Mouse (Mus musculus) hindbrain, postnatal 0 days (tissue): ENCODE measurements at regions not wholly inside any gene's neighbourhood (a gene's known extent, or its start where the extent isn't known, plus 50 kb on each side); places are given as distances from the start of the nearest gene placed in this dataset.

Source experiments
- ATAC-seq: fragments of 200-750 bp; cut with Nextera tagmentation; 2 replicates; pipeline ENCODE4 v1.8.0; 2017; ENCODE audit warnings: mild to moderate bottlenecking, moderate TSS enrichment, moderate library complexity
- DNase-seq: peaks from one replicate; pipeline ENCODE4 v3.0.0-alpha.2; 2015; ENCODE audit warnings: low spot score
- H3K27ac ChIP-seq: fragments of 300-500 bp; sonication (generic); 2 replicates; pipeline ENCODE4 v1.5.1; 2014; ENCODE audit warnings: mild to moderate bottlenecking
- H3K27me3 ChIP-seq: fragments of 300-500 bp; sonication (generic); 2 replicates; pipeline ENCODE4 v1.6.1; 2014; ENCODE audit warnings: low read length, mixed read lengths; ENCODE audit not compliant: insufficient read depth
- H3K36me3 ChIP-seq: fragments of 300-500 bp; sonication (generic); 2 replicates; pipeline ENCODE4 v1.6.1; 2014; ENCODE audit warnings: low read length, mixed read lengths; ENCODE audit not compliant: insufficient read depth
- H3K4me1 ChIP-seq: fragments of 300-500 bp; sonication (generic); 2 replicates; pipeline ENCODE4 v1.6.1; 2014; ENCODE audit warnings: antibody characterized with exemption, low read length, mixed read lengths; ENCODE audit not compliant: insufficient read depth
- H3K4me2 ChIP-seq: fragments of 300-500 bp; sonication (generic); 2 replicates; pipeline ENCODE4 v1.6.1; 2014; ENCODE audit warnings: low read depth, mild to moderate bottlenecking, low read length, moderate library complexity, mixed read lengths
- H3K4me3 ChIP-seq: fragments of 300-500 bp; sonication (generic); 2 replicates; pipeline ENCODE4 v1.5.1; 2014; ENCODE audit warnings: low read length
- H3K9ac ChIP-seq: fragments of 300-500 bp; sonication (generic); replicated peaks from 2 replicates; pipeline ENCODE4 v1.6.1; 2014; ENCODE audit warnings: mild to moderate bottlenecking, low read length, moderate library complexity, mixed read lengths
- H3K9me3 ChIP-seq: fragments of 300-500 bp; sonication (generic); 2 replicates; pipeline ENCODE4 v1.6.1; 2016; ENCODE audit warnings: low read length, mixed read lengths
- CTCF ChIP-seq: IDR thresholded peaks from 2 replicates; pipeline ENCODE4 v1.5.1; 2016; ENCODE audit warnings: antibody characterized with exemption, control low read depth, low read depth
- WGBS: fragments of 180-500 bp; shearing (Covaris S2); extraction: QIAGEN DNeasy Blood & Tissue Kit; methylation state at CpG from one replicate; pipeline ENCODE4 v1.1.7; 2014; 5-methylcytosine and 5-hydroxymethylcytosine counted together

- Histone ChIP-seq H3K9me3 (no peaks in the 10 kb centered on the region), H3K27me3 (no peaks in the 10 kb centered on the region), H3K36me3 (no peaks in the 10 kb centered on the region), H3K4me2 (no peak overlapping the region), H3K4me1 (no peaks in the 10 kb centered on the region), H3K9ac (no peak overlapping the region), H3K4me3 (no peak overlapping the region), H3K27ac (no peak overlapping the region)
- TF ChIP-seq CTCF, result no peak
- WGBS, result 82% methylated on average over 5 of the region's 5 CpGs
- ATAC-seq (no peak), DNase-seq (no peak)
Observed at GRCm38 (mm10) chr4:54704696-54705095, 240.2 kb upstream of the Zfp462 start.

GRCm38 (mm10) chr4:54709751-54710150, 235.1 kb upstream of the Zfp462 start:
- DNase-seq (no peak), ATAC-seq (no peak)
- H3K4me1 ChIP-seq, result no peaks in the 10 kb centered on the region
- TF ChIP-seq CTCF, result no peak
- H3K27ac ChIP-seq, result no peak overlapping the region
- H3K4me2 ChIP-seq, result no peak overlapping the region
- H3K36me3 ChIP-seq, result no peaks in the 10 kb centered on the region
- no peak overlapping the region for H3K4me3 ChIP-seq
- no peaks in the 10 kb centered on the region for H3K9me3 ChIP-seq
- no peaks in the 10 kb centered on the region for H3K27me3 ChIP-seq
- no peak overlapping the region for H3K9ac ChIP-seq

GRCm38 (mm10) chr4:54712929-54713328, 231.9 kb upstream of the Zfp462 start:
- DNase-seq (no peak), ATAC-seq (no peak)
- 78% methylated on average over 3 of the region's 3 CpGs for WGBS
- TF ChIP-seq CTCF, result no peak
- Histone ChIP-seq H3K27me3 (no peaks in the 10 kb centered on the region), H3K4me1 (no peaks in the 10 kb centered on the region), H3K9ac (no peak overlapping the region), H3K4me2 (no peak overlapping the region), H3K27ac (no peak overlapping the region), H3K9me3 (no peaks in the 10 kb centered on the region), H3K4me3 (no peak overlapping the region), H3K36me3 (no peaks in the 10 kb centered on the region)

- no peaks in the 10 kb centered on the region for H3K36me3 ChIP-seq
- DNase-seq, result no peak
- TF ChIP-seq CTCF, result no peak
Observed at GRCm38 (mm10) chr4:54714612-54715342, 230.1 kb upstream of the Zfp462 start.

GRCm38 (mm10) chr4:54718083-54718482, 226.8 kb upstream of the Zfp462 start:
- H3K36me3 ChIP-seq, result no peaks in the 10 kb centered on the region
- no peak overlapping the region for H3K4me3 ChIP-seq
- no peak overlapping the region for H3K4me2 ChIP-seq
- 56% methylated on average over 1 of the region's 1 CpGs for WGBS
- no peaks in the 10 kb centered on the region for H3K4me1 ChIP-seq
- no peak for ATAC-seq
- H3K9me3 ChIP-seq, result no peaks in the 10 kb centered on the region
- H3K27me3 ChIP-seq, result no peaks in the 10 kb centered on the region
- H3K27ac ChIP-seq, result no peak overlapping the region
- no peak for TF ChIP-seq CTCF
- H3K9ac ChIP-seq, result no peak overlapping the region
- DNase-seq, result no peak

More at GRCm38 (mm10) chr4:54714612-54715342, 230.1 kb upstream of the Zfp462 start:
- ATAC-seq, result no peak
- H3K4me2 ChIP-seq, result no peak overlapping the region
- no peaks in the 10 kb centered on the region for H3K27me3 ChIP-seq
- no peak overlapping the region for H3K4me3 ChIP-seq
- H3K4me1 ChIP-seq, result no peaks in the 10 kb centered on the region
- H3K9ac ChIP-seq, result no peak overlapping the region
- H3K27ac ChIP-seq, result no peak overlapping the region
- no peaks in the 10 kb centered on the region for H3K9me3 ChIP-seq
- 85% methylated on average over 9 of the region's 9 CpGs for WGBS

GRCm38 (mm10) chr4:54739001-54739400, 205.8 kb upstream of the Zfp462 start:
- H3K9me3 ChIP-seq, result no peaks in the 10 kb centered on the region
- TF ChIP-seq CTCF, result no peak
- no peak overlapping the region for H3K4me3 ChIP-seq
- H3K4me2 ChIP-seq, result no peak overlapping the region
- H3K36me3 ChIP-seq, result no peaks in the 10 kb centered on the region
- no peaks in the 10 kb centered on the region for H3K27me3 ChIP-seq
- DNase-seq (no peak), ATAC-seq (no peak)
- no peak overlapping the region for H3K27ac ChIP-seq
- no peaks in the 10 kb centered on the region for H3K4me1 ChIP-seq
- H3K9ac ChIP-seq, result no peak overlapping the region
- 69% methylated on average over 5 of the region's 5 CpGs for WGBS

GRCm38 (mm10) chr4:54751458-54751857, 193.4 kb upstream of the Zfp462 start:
- Histone ChIP-seq H3K9me3 (no peaks in the 10 kb centered on the region), H3K36me3 (no peaks in the 10 kb centered on the region), H3K9ac (no peak overlapping the region), H3K27ac (no peak overlapping the region), H3K4me1 (no peaks in the 10 kb centered on the region), H3K27me3 (no peaks in the 10 kb centered on the region), H3K4me2 (no peak overlapping the region), H3K4me3 (no peak overlapping the region)
- no peak for TF ChIP-seq CTCF
- WGBS, result 67% methylated on average over 2 of the region's 2 CpGs
- no peak for ATAC-seq
- no peak for DNase-seq
